Mouse (Mus musculus): ENCODE data around the gene Rnf212b. TPM values are rescaled to one million over a fixed set of nuclear protein-coding genes. Genes with fewer than 3 reads are reported as not detected.

Rnf212b gene
- polyA plus RNA-seq, 1 experiment from 2014 or later = not detected

- peaks cover 6% of the 10 kb centered on the region for H3K27me3 ChIP-seq
- in situ Hi-C loops (cut with MboI; ENCODE audit: low pct_unique_long_range_greater_than_20kb) = no loop called here
- no peak for TF ChIP-seq CTCF (IDR thresholded peaks at IDR 0.05)
- POLR2A ChIA-PET = no interaction called here
- ATAC-seq (no peak), DNase-seq (ENCODE audit: low read depth, low spot score) (no peak)
- CTCF ChIA-PET = no interaction called here
Observed at GRCm38 (mm10) chr14:54795901-54796300, 18.0 kb upstream of the Rnf212b start.

GRCm38 (mm10) chr14:54796760-54797159, 17.2 kb upstream of the Rnf212b start:
- ATAC-seq = no peak
- ChIA-PET CTCF (interaction anchor here (1.8 kb wide), 1 partner anchor 11 kb away, joined by 5 read pairs; no protein-coding TSS in a partner anchor), POLR2A (no interaction called here)
- H3K27me3 ChIP-seq = peaks cover 8% of the 10 kb centered on the region
- in situ Hi-C loops (cut with MboI; ENCODE audit: low pct_unique_long_range_greater_than_20kb) = no loop called here
- DNase-seq (ENCODE audit: low read depth, low spot score) = no peak
- no peak for TF ChIP-seq CTCF (IDR thresholded peaks at IDR 0.05)

- in situ Hi-C loops (cut with MboI; ENCODE audit: low pct_unique_long_range_greater_than_20kb) = no loop called here
- no peak for ATAC-seq
- peaks cover 8% of the 10 kb centered on the region for H3K27me3 ChIP-seq
- ChIA-PET POLR2A (no interaction called here), CTCF (no interaction called here)
- no peak for DNase-seq (ENCODE audit: low read depth, low spot score)
- no peak for TF ChIP-seq CTCF (IDR thresholded peaks at IDR 0.05)
Observed at GRCm38 (mm10) chr14:54799686-54800085, 14.3 kb upstream of the Rnf212b start.

- ChIA-PET POLR2A (no interaction called here), CTCF (no interaction called here)
- no peak for ATAC-seq
- H3K27me3 ChIP-seq = peaks cover 12% of the 10 kb centered on the region
- no peak for TF ChIP-seq CTCF (IDR thresholded peaks at IDR 0.05)
- in situ Hi-C loops (cut with MboI; ENCODE audit: low pct_unique_long_range_greater_than_20kb) = no loop called here
- no peak for DNase-seq (ENCODE audit: low read depth, low spot score)
Observed at GRCm38 (mm10) chr14:54802428-54802827, 11.5 kb upstream of the Rnf212b start.

- in situ Hi-C loops (cut with MboI; ENCODE audit: low pct_unique_long_range_greater_than_20kb) = no loop called here
- ChIA-PET POLR2A (no interaction called here), CTCF (no interaction called here)
- DNase-seq (ENCODE audit: low read depth, low spot score) = no peak
- ATAC-seq = no peak
- no peak for TF ChIP-seq CTCF (IDR thresholded peaks at IDR 0.05)
- peaks cover 4% of the 10 kb centered on the region for H3K27me3 ChIP-seq
Observed at GRCm38 (mm10) chr14:54806124-54806523, 7.8 kb upstream of the Rnf212b start.

DNA sequence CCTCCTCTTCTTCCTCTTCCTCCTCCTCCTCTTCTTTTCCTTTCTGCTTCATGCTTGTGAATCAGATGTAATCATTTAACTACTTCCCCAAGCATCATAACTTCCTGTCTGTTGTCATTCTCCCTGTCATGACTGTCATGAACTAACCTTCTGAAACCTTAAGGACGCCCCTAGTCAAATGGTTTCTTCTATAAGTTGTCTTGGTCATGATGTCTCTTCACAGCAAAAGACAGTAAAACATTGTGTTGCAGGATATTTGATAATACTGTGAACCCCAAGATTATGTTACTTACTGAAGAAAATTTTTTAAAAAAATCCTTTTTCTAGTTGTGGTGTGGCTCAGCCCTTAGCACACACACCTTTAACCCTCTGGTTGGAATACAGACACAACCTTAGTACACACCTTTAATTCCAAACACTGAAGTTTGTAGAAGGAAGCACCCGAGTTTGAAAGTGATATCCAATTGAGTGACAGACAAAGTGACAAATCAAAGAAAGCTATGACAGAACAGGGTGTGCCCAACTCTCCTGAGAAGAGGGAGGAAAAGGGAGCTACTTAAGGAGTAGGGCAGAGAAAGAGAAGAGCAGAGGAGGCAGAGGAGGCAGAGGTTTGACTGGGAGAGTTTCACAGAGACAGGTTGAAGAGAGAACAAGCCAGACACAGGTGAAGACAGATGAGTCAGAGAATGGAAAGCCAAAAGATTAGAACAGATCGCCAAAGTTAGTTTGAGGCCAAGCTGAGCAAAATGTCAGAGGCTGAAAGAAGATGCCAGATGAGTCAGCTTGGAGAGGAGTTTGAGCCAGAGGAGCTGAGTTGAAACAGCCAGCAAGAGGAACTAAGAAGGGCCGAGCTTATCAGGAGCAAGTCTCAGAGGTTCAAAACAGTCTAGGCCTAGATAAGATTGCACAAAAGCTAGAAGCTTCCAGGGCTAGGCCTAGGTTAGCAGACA, 4.9 kb upstream of the Rnf212b start:
- TF ChIP-seq CTCF (IDR thresholded peaks at IDR 0.05) = no peak
- in situ Hi-C loops (cut with MboI; ENCODE audit: low pct_unique_long_range_greater_than_20kb) = no loop called here
- ATAC-seq = no peak
- POLR2A ChIA-PET = no interaction called here
- CTCF ChIA-PET = interaction anchor here (1.1 kb wide), 1 partner anchor 94 kb away, joined by 3 read pairs; no protein-coding TSS in a partner anchor
- DNase-seq (ENCODE audit: low read depth, low spot score) = no peak
- H3K27me3 ChIP-seq = peaks cover 4% of the 10 kb centered on the region

DNA sequence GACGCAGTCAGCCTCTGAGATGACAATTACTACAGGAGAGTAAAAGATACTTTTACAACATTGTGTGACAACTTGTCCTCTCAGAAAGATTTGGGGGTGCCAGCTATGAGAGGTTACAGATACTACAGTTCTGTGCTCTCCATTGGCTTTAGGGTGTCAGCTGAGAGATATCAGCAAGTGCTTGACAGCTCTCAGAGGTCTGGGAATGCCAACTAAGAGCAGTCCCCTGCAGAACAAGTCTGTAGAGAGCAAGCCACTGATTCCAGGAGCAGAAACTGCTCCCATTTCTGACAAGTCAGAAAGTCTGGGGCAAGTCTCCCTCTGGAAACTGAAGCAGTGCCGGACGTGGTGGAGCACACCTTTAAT, 4.3 kb upstream of the Rnf212b start:
- H3K27me3 ChIP-seq = peaks cover 4% of the 10 kb centered on the region
- no peak for DNase-seq (ENCODE audit: low read depth, low spot score)
- no peak for TF ChIP-seq CTCF (IDR thresholded peaks at IDR 0.05)
- in situ Hi-C loops (cut with MboI; ENCODE audit: low pct_unique_long_range_greater_than_20kb) = no loop called here
- ATAC-seq = no peak
- POLR2A ChIA-PET = no interaction called here
- CTCF ChIA-PET = interaction anchor here (1.1 kb wide), 1 partner anchor 95 kb away, joined by 3 read pairs; no protein-coding TSS in a partner anchor

GRCm38 (mm10) chr14:54815737-54816136, 1.8 kb downstream of the Rnf212b start:
- in situ Hi-C loops (cut with MboI; ENCODE audit: low pct_unique_long_range_greater_than_20kb) = no loop called here
- peaks cover 21% of the 10 kb centered on the region for H3K27me3 ChIP-seq
- POLR2A ChIA-PET = no interaction called here
- DNase-seq (ENCODE audit: low read depth, low spot score) (no peak), ATAC-seq (no peak)
- CTCF ChIA-PET = no interaction called here
- TF ChIP-seq CTCF (IDR thresholded peaks at IDR 0.05) = no peak

DNA sequence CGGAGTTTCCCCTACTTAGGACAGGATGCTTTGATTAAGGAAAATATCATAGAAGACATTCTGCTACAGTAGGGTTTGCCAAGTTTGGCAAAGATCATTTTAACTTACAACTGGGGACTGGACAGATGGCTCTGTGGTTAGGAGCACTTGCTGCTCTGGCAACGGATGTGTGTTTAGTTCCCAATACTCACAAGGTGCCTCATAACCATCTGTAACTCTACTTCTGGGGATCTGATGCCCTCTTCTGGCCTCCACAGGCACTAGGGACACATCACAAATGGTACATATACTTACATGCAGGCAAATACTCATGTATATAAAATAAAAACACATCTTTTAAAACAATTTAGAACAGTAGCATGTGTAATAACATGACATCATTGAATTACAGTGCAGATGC, 3.9 kb downstream of the Rnf212b start:
- DNase-seq (ENCODE audit: low read depth, low spot score) (no peak), ATAC-seq (no peak)
- peaks cover 21% of the 10 kb centered on the region for H3K27me3 ChIP-seq
- ChIA-PET CTCF (interaction anchor here (0.6 to 1.6 kb wide), 3 partner anchors 32 to 105 kb away, joined by 3 to 4 read pairs (median 4); partner anchors contain the start of gene Cebpe), POLR2A (interaction anchor here (0.6 kb wide), 1 partner anchor 16 kb away, joined by 4 read pairs; no protein-coding TSS in a partner anchor)
- peak; percentile 74 for TF ChIP-seq CTCF (IDR thresholded peaks at IDR 0.05)
- in situ Hi-C loops (cut with MboI; ENCODE audit: low pct_unique_long_range_greater_than_20kb) = no loop called here

DNA sequence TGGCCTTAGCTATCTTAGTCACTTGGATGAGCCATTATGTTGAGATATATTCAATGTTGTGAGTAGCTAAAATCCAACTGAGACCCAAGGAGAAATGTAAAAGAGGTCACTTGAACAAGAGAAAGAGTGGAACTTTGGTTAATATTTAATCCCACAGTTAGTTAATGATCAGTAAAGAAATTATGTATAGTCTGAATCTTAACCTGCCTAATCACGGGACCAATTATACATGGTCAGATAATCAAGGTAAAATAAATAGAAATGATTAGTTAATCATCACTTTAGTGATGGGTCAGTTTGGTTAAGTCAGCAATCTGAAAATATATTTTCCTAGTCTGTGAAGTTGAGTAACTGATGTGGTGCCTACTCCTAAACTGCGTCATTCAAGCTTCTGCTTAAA, 8.4 kb downstream of the Rnf212b start:
- ATAC-seq = no peak
- no peak for DNase-seq (ENCODE audit: low read depth, low spot score)
- CTCF ChIA-PET = interaction anchor here (1.0 to 1.1 kb wide), 2 partner anchors 22 to 36 kb away, joined by 3 to 4 read pairs; no protein-coding TSS in a partner anchor

GRCm38 (mm10) chr14:54823716-54824115, 9.8 kb downstream of the Rnf212b start:
- no peak for ATAC-seq
- DNase-seq (ENCODE audit: low read depth, low spot score) = no peak
- CTCF ChIA-PET = no interaction called here

More for the DNA sequence above, 8.4 kb downstream of the Rnf212b start:
- peaks cover 22% of the 10 kb centered on the region for H3K27me3 ChIP-seq
- in situ Hi-C loops (cut with MboI; ENCODE audit: low pct_unique_long_range_greater_than_20kb) = no loop called here
- no peak for TF ChIP-seq CTCF (IDR thresholded peaks at IDR 0.05)
- POLR2A ChIA-PET = no interaction called here

More at GRCm38 (mm10) chr14:54823716-54824115, 9.8 kb downstream of the Rnf212b start:
- in situ Hi-C loops (cut with MboI; ENCODE audit: low pct_unique_long_range_greater_than_20kb) = no loop called here
- no peak for TF ChIP-seq CTCF (IDR thresholded peaks at IDR 0.05)
- H3K27me3 ChIP-seq = peaks cover 18% of the 10 kb centered on the region
- POLR2A ChIA-PET = no interaction called here
